Mouse (Mus musculus) thymus, postnatal 0 days (tissue): ENCODE results near the gene Cpvl. TPM values are rescaled to one million over a fixed set of nuclear protein-coding genes. Genes with fewer than 3 reads are reported as not detected.

ENCODE experiments used
- DNase-seq: peaks from one replicate; pipeline ENCODE4 v3.0.0-alpha.2; 2015; ENCODE audit warnings: low spot score
- polyA plus RNA-seq: library from polyadenylated mRNA; unstranded; fragments of >200 nt; fragmentation: Nextera tagmentation; extraction: Ambion mirVana; gene quantifications from 2 replicates; pipeline ENCODE4 v1.2.1, GENCODE M21; 2015

Gene Cpvl
- polyA plus RNA-seq, 1 experiment from 2014 or later: not detected

DNA sequence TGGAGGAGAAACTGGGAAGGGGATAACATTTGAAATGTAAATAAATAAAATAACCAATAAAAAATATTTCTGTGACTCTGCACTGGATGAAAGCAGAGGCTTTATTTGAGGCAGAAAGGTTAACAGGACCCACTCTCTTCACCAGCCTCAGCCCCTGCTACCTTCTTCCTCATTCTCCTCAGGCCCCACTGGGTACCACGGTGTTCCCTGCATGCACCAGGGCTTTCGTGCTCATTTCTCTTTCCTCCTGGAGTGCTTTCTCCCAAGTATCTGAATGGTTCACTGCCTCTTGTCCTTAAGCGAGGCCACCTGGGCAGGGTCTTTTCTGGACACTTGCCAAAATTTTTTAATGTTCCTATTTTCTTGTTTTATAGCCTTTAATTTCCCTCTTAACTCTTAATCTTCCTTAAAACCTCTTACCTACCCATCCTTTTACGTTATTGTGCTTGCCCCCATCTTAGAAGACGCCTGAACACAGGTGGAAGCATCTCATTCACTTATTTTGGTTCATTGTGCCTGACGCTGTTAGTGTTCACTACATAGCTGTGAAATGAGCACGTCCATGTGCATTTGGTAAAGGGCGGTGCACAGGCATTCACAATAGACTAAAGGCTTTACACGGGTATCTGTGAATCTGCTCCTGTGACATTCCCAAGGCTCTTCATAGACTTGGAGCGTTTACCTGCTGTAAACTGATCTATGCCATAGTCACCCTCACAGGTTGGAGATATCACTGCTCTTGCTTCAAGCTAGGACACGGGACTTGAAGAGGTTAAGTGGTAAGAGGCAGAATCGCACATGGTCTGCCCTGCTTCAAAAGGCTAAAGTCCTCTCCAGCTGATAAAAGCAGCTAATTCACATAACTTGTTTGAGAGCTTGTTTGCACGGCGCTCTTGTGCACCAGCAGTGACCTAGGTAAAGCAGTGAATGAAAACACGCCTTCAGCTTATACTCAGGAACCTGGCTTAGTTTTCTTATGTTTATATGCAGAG, 41.0 kb downstream of the Cpvl start:
- DNase-seq: no peak

DNA sequence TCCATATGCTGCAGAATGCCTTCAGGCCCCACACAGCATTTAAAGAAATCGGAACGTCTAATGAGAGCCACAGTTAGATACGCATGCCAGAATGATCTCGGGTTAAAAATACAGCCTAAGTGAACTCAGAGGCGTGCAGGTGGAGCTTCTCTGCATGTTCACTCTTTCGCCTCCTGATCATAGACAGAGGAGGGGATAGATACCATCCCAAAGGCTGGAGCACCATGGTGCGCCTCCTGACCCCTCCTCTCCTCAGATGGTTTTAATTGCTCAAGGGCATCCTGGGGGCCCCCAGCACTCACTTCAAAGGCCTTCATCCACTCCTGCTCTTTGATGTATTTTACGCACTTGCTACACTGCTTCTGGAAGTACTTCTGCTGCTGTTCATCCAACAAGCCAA, 46.9 kb downstream of the Cpvl start:
- DNase-seq: no peak

DNA sequence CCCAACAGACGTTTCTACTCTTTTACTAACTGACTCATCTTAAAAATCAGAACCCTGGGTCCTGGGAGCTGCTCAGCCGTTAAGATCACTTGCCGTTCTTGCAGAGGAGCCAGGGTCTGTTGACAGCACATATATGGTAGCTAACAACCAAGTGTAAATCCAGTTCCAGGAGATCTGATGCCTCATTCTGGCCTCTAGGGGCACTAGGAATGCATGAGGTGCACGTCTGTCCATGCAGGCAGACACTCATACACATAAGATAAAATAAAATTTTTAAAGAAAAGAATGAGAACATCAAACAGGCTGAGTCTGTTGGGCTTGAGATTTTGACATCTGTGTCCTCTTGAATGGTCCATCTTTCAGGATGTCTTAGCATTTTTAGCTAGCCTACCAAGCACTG, 48.6 kb downstream of the Cpvl start:
- no peak for DNase-seq

DNA sequence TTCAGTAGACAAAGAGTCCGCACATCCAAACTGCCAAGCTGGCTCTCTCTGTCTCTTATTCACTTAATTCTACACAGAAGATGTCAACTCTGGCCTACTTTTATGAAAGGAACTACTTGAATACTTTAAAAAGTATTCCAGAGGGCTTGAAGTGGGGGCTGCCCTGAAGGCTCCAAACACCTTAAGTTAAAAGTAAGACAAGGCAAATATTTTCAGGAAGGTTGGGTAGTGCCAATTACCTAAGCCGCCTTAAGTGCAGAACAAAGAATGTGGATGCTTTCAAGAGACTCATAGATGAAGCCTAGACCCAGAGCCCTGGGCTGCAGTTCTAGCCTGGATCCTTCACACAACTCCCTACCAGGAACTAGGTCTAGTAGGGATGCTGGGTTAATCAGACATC, 52.3 kb downstream of the Cpvl start:
- no peak for DNase-seq

DNA sequence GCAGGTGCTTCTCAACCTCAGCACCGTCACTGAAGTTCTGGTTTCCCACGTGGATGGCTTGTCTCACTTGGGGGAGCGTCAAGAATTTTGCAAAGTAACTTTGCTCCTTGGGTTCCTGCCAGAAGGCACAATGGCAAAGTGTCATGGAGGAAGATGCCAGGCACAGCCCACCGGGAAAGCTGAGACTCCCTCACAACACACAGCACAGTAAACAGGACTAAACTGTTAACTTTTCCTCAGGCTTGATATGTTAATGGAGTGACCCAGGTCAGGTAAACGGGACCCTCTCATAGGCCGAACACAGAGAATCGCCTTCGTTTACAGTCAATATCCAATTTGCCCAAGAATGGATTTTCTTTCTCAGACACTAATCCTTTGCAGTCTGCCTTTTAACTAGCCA, 53.3 kb downstream of the Cpvl start:
- DNase-seq: no peak

DNA sequence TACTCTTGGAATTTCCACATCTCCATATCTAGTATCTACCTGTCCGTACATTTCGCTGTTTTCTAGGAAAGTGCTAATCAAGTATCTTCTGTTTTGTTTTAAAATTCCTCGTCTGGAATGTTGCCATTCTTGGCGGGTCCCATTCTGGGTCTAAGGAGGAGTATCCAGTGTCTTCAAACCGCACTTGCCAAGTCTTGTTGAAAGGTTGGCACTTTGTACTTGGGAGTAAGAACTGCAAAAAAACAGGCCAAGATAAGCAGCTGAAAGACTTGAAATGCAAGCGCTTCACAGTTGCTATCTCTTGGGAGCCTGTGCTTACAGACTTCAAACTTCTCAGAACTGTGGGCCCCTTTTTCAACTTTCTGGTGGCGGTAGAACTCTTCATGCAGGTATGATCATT, 58.4 kb downstream of the Cpvl start:
- DNase-seq: no peak

DNA sequence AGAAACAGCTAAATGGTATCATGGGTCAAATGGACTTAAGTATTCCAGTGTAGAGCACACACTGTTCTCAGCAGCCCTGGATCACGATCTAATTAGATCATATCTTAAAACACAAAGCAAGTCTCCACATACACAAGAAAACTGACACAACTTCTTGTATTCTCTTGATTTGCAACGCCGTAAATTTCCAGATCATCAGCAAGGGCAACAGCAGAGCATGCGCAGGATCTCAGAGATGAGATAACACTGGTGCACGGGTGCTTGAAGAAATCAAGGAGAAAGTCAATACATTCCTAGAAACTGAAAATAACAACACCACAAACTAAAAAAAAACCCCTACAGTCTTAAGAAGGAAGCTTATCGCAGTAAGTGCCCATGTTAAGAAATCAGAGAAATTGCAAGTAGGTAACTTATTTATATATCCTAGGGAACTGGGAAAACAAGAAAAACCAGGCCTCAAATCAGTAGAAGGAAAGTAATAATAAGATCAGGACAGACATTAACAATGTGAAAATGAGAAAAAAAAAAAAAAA, 61.4 kb downstream of the Cpvl start:
- no peak for DNase-seq

DNA sequence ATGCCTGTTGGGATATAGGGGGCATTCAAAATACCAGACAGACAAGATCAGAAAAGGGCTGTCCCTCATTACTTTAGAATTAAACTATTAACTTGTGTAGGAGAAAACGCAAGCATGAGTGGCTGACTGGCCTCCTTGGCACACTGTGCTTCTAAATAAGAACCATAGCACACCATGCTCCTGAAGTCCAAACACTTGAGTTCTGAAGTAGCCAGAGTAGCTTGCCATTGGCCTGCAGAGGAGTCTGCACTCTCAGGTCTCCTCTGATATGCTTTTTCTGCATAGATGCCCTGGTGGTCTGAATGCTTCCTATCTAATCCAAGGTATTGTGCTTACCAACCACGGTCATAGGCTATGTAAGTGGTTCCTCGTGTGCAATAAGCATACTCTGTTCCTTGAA, 63.1 kb downstream of the Cpvl start:
- DNase-seq: no peak

DNA sequence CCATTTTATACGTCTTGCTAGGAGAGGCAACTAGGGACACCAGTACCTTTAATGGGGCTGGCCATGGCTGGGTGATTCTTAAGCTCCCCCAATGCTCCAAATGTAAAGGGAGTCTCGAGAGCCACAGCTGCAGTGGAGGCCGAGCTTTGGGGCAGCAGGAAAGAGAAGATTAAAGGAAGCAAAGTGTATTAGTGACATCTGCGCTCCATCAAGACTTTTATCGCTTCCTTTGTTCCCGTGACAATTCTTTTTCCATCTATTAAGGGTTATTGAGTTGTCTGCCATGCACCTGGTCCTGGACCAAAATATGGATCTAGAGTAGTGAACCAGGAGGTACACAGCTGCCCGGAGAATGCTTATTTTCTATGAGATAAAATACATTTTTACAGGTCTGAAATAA, 65.3 kb downstream of the Cpvl start:
- no peak for DNase-seq

DNA sequence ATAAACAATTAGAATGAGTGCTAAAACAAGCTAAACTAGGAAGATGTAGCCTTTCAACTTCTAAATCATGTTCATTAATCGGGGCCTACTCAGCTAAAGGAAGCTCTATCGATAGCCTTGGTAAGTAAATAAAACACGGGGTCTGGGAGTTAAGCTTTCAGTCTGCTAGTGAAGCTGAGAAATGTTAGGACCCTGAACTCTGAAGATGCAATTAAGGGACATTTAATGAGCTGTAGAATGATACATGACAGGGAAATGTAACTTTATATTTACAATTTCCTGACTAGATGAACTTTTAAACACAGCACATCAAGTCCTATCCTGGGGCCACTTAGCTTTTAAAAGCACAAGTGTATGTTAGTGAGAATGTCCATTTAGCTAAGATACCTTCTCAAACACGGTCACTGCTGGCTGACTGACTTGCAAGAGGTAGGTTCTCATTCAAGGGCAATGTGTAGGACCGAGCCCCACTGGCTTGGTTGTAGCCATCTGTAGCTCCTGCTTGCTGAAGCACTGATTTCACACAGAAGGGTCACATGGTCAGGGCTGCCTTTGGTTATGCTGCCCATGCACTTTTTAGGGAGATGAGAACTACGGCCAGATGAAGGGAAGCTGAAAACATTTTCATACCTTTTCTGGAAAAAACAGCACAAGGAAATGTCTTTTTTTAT, 66.2 kb downstream of the Cpvl start:
- DNase-seq: no peak

DNA sequence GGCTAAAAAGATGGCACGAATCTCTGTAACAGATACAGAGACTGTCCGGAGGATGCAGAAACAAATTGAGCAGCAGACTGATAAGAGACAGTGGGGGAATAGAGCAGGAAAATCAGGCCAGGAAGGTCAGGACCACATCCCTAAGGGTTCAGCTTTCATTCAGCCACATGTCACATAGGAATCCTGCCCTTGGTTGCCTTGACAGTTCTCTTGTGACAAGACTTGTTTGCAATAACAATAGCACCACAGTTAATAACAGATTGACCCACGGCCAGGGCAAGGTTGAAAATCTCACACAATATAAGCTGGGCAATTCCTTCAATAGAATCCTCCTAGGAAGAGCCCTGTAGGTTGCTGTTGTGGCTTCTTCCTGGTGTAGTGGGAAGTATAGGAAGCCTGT, 68.5 kb downstream of the Cpvl start:
- no peak for DNase-seq

DNA sequence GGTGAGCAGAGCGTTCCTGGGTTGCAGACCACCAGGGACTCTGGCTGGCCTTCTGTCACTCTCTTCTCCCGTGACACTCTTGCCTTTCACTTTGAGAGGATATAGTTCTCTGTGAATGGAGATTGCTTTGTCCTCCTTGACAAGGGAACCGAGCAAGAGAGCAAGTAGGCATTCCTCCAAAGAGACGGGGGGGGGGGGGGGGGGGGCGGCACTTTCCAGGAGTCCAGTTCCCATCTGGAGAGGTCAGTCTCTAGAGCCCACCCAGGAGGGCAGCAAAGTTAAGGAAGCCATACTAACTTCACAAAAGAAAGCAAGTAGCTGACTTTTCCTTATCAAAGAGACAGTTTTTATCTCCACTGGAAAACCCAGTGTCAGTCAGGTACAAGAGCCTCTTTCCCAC, 69.0 kb downstream of the Cpvl start:
- DNase-seq: no peak

DNA sequence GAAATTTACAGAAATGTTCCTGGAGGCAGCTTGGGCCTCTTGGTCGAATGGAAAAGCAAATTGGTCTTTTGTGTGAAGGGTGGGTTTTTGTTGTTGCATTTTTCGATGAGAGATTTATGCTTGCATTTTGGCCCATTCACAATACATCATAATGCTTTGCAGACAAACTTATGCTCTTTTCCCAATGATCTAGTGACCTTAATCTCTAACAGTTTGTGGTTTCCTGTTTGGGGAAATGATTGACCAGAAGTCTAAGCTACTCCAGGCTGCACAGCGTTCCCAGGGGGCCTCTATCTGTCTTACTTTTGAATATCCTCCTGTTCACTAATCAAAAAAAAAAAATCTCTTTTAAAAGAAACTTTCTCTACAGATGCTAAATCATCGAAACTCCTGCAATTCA, 71.6 kb downstream of the Cpvl start:
- DNase-seq: no peak

DNA sequence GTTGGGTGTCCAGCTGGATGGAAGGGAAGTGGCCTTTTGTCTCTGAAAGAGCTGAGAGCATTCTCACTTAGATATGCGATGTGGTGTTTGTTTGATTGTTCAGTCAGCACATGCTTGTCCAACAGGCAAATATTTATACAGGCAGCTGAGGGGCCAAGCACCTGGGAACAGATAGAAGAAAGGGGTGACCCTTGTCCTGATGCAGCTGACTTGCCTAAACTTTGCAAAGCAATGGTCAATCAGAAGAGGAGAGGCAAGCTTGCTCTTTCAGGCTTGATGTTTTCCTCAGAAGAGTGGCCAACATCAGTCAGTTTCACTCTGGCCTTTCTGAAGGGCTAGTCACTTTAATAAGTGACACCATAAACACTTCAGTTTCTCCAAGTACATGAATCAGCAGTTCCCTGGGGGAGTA, 72.4 kb downstream of the Cpvl start:
- no peak for DNase-seq

DNA sequence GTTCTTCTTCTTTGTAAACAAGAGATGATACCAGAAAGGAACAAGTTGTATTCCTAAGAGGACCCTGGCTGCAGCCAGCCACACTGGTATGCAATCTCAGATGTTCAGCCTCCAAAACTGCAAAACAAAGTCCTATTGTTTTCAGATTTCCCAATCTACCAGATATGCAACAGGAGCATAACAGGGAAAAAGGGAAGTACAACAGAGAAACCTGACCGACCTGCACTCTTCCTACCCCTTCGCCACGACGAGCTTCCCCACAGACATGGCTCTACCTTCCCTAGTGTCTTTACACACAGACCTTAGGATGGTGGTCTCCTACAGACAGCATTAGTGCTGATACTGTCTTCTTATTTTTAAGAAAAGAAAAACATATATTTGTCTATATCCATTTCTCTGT, 72.9 kb downstream of the Cpvl start:
- no peak for DNase-seq

DNA sequence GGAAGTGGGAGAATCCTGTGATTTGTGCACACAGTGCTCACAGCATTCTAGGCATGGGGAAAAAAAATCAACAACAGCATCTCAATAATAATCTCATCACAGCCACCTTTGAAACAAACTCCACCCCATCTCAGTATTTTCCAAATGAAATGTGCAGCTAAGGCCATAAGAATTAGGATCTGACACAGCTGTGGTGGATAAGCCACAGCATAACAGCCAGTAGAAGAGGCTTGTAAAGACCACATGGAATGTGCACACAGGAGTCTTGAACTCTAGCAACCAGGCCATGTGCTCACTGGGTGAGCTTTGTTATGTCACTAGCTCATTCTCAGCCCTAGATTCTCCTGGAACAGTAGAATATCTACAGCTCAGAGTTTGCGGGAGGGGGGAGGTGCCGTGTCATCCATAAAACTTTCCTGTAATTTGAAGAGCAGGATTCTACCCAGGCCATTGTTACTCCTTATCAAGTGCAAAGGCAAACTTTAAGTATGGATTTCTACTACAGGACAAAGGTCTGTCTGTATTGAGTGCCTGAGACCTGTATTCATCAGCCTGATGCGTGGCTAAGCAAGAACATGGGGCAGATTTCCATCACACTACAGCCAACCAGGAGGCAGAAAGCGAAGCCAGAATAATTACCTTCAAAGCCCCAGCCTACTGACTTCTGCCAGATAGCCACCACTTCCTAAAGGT, 73.6 kb downstream of the Cpvl start:
- no peak for DNase-seq

DNA sequence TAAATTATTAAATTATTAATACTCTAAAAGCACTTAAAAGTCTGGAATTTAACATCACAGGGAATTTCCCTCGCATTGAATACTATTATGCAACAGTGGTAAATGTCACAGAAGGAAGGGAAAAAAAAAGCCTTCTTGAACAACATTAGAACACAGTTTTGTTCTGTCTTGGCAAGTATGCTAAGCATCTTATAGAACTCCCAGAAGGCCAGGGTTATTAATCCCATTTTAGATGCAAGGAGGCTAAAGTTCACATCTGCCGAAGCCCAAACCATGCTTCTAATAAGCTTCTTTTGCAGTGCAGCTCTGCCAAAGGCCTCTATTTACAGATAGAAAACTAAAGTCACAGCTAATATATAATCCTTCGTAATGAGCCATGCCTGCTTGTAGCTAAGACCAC, 74.3 kb downstream of the Cpvl start:
- DNase-seq: no peak

DNA sequence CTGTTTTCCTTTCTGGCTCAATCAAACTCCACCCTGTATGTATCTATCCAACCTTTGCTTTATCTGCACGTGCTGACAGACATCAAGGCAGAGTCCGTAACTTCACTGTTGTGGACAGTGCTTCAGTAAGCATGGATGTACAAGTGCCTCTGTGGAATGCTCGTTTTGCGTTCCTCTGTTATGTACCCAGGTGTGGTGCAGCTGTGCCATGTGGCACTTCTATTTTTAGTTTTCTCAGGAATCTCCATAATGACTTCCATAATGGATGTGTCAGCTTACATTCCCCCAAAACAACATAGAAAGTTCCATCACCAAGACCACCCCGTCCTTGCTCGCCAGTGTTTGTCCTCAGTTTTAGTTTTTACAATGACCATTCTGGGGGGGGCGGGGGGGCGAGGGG, 76.7 kb downstream of the Cpvl start:
- no peak for DNase-seq

DNA sequence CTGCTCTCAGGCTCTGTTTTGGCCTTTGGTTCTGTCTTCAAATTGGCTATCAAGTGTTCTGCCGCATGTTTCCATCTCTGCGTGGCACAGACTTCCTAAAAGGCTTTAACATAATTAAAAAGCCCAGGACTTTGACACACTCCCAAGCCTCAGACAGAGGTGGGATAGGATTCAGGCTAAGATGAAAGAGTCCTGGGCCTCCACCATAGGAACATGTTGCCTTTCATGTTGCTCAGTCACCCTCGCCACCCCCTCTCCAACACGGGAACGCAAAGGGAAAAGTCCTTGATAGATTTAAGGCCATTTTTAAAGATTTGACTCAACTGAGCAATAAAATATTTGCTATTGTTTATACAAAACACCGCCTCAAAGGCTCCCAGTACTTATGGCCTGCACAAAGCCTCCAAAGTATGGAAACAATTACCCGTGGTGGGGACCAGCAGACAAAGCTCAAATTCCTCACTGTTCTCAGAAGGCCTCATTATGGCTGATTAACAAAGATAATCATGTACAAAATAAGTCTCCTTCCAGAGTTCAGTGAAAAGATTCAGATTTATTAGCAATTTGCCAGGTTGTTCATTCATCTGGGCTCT, 80.5 kb downstream of the Cpvl start:
- DNase-seq: no peak

DNA sequence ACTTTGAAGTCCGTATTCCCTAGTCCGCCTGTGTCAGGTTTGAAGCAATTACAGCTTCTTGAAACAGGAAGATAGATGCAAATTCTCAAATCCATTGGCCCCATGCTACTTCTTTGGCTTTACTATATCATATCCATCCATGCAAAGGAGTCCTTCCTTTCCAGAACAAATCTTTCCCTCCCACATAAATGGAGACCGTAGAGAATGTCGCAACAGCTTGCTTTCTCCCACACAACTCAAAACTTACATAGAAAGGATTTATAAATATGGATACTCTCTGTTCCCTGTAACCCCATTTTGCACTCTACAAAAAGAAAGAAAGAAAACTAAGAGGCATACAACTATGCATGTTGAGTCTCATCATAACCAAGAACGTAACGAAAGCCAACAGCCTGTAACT, 81.3 kb downstream of the Cpvl start:
- no peak for DNase-seq

DNA sequence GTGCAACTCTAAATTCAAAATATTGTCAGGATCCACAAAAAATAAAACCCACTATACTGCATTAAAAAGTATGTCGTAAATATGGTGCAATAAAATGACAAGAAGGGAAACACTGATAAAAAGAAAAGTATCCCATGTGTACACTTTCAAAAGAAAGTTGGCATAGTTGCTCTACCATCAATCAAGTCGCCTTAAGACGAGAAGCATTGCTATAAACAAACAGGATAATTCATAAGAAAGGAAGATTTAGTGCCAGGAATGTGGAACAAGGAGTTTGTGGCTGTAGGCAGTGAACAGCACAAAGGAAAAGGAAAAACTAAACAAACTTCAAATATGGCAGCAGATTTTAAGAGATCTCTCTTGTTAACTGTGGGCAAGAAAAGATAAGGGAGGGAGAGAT, 84.7 kb downstream of the Cpvl start:
- DNase-seq: no peak

DNA sequence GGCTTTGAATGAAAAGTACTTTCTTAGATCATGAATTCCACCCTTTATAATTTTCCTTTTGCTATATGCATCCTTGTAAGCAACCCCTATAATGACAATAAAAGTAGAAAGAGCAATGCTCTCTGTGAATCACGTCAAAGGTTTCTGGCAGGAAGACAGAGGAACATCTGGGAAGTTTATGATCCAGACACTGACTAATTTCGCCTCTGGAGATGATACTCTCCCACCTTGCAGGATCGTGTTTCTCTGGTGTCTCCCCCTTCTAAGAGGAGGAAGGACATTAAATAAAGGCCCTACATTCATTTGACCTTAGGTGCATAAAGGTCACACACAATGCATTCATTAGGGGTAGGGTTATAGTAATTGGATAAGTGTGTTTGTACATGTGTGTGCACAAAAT, 87.4 kb downstream of the Cpvl start:
- no peak for DNase-seq
